Mouse (Mus musculus): ENCODE data around the gene Taf5. TPM values are rescaled to one million over a fixed set of nuclear protein-coding genes. Genes with fewer than 3 reads are reported as not detected.

Taf5 gene
- polyA plus RNA-seq, 1 experiment from 2014 or later = 3.1 TPM

Other genes starting within 250 kb of the Taf5 start
- gene Ina, start 53.0 kb upstream of the Taf5 start, polyA plus RNA-seq (2015; fragmentation: Nextera tagmentation; extraction: Ambion mirVana) = 5.7 and 6.5 TPM in 2 replicates
- gene Nt5c2, start 52.6 kb upstream of the Taf5 start, polyA plus RNA-seq (2015; fragmentation: Nextera tagmentation; extraction: Ambion mirVana) = 86.4 and 91.2 TPM in 2 replicates
- gene Pcgf6, start 16.8 kb upstream of the Taf5 start, polyA plus RNA-seq (2015; fragmentation: Nextera tagmentation; extraction: Ambion mirVana) = 11.5 and 11.8 TPM in 2 replicates
- 1,055 and 1,395 TPM in 2 replicates for gene Usmg5, start 22.9 kb downstream of the Taf5 start, polyA plus RNA-seq (2015; fragmentation: Nextera tagmentation; extraction: Ambion mirVana)
- gene Pdcd11, start 23.0 kb downstream of the Taf5 start, polyA plus RNA-seq (2015; fragmentation: Nextera tagmentation; extraction: Ambion mirVana) = 7.8 and 8.4 TPM in 2 replicates
- gene Calhm2, start 70.5 kb downstream of the Taf5 start, polyA plus RNA-seq (2015; fragmentation: Nextera tagmentation; extraction: Ambion mirVana) = 7.8 and 7.9 TPM in 2 replicates
- not detected in 2 replicates for gene Calhm1, start 76.5 kb downstream of the Taf5 start, polyA plus RNA-seq (2015; fragmentation: Nextera tagmentation; extraction: Ambion mirVana)
- not detected in 2 replicates for gene Calhm3, start 90.0 kb downstream of the Taf5 start, polyA plus RNA-seq (2015; fragmentation: Nextera tagmentation; extraction: Ambion mirVana)
- 5.9 and 6.8 TPM in 2 replicates for gene Neurl1a, start 111.1 kb downstream of the Taf5 start, polyA plus RNA-seq (2015; fragmentation: Nextera tagmentation; extraction: Ambion mirVana)

Measured in stomach, embryonic 16.5 days (tissue).